Mouse (Mus musculus) ES-Bruce4 (cell line): ENCODE data around the gene Syt16. TPM values are rescaled to one million over a fixed set of nuclear protein-coding genes. Genes with fewer than 3 reads are reported as not detected.
A peak's percentile ranks its signal among the peaks of the same experiment; 100 is the strongest.

Experiments used
- H3K27ac ChIP-seq: 2 replicates; pipeline ENCODE4 v1.5.1; 2012; ENCODE audit warnings: low read length, inconsistent platforms; ENCODE audit not compliant: insufficient read depth
- H3K27me3 ChIP-seq: 2 replicates; pipeline ENCODE4 v1.6.1; 2012; ENCODE audit warnings: mild to moderate bottlenecking, low read length, inconsistent platforms; ENCODE audit not compliant: control insufficient read depth, poor library complexity, insufficient read depth, severe bottlenecking
- H3K36me3 ChIP-seq: 2 replicates; pipeline ENCODE4 v1.6.1; 2012; ENCODE audit warnings: inconsistent platforms, mild to moderate bottlenecking, low read length, moderate library complexity; ENCODE audit not compliant: control insufficient read depth, poor library complexity, insufficient read depth, severe bottlenecking
- H3K4me1 ChIP-seq: one replicate; pipeline ENCODE4 v1.8.1; 2011; ENCODE audit warnings: low read length; ENCODE audit not compliant: control insufficient read depth, insufficient read depth
- H3K4me3 ChIP-seq: 2 replicates; pipeline ENCODE4 v1.5.1; 2011; ENCODE audit warnings: low read depth, mild to moderate bottlenecking, low read length
- H3K9ac ChIP-seq: 2 replicates; pipeline ENCODE4 v1.6.1; 2012; ENCODE audit warnings: low read depth, mild to moderate bottlenecking, inconsistent platforms; ENCODE audit not compliant: poor library complexity, severe bottlenecking
- H3K9me3 ChIP-seq: replicated peaks from 2 replicates; pipeline ENCODE4 v1.6.1; 2012; ENCODE audit warnings: mild to moderate bottlenecking, low read length, inconsistent platforms; ENCODE audit not compliant: control insufficient read depth, poor library complexity, insufficient read depth, severe bottlenecking
- CTCF ChIP-seq: IDR thresholded peaks from one replicate; pipeline ENCODE4 v1.8.1; 2011; ENCODE audit warnings: low read depth, low read length
- EP300 ChIP-seq: IDR thresholded peaks from 2 replicates; pipeline ENCODE4 v1.6.1; 2011; ENCODE audit warnings: low read depth, low read length; ENCODE audit not compliant: insufficient read depth
- POLR2A ChIP-seq: IDR thresholded peaks from one replicate; pipeline ENCODE4 v1.8.1; 2011; ENCODE audit warnings: low read length; ENCODE audit not compliant: insufficient read depth
- polyA plus RNA-seq: library from polyadenylated mRNA; stranded (reverse); fragments of >200 nt; gene quantifications from 2 replicates; pipeline ENCODE4 v1.2.4, GENCODE M21; 2011; ENCODE audit warnings: low read depth; ENCODE audit not compliant: missing spikeins, insufficient read depth, insufficient read length

The Syt16 gene
- polyA plus RNA-seq, 1 experiment, result not detected

DNA sequence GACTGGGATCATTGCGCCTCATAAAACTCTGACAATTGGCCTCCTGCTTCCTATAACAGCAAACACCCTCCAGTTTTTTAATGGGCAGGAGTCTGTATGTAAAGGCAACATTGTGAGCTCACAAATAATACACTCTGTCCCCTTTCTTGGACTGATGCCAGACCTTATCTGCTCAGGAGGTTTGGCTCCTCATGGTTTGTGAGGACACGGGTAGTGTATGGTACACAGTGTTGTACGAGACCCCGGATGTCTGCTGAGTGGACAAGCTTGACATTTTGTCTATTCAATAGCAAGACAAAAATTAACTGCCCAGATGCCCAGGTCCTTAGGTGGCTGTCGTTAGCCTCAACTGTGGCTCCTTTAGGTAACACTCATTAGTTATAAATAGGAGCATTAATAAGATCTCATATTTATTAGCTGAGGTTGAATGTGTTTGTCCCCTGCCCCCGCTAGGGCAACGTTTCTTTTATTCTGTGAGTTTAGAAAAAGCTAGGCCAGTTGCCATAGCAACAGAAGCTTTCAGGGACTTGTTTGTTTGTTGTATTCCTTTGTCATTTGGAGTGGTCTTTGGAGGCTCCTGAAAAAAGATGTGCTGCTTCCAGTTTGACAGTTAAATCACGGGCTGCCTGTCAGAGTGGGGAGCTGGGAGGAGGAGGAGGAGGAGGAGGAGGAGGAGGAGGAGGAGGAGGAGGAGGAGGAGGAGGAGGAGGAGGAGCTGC lies 101.3 kb downstream of the Syt16 start:
- TF ChIP-seq EP300 (no peak), POLR2A (no peak), CTCF (no peak)
- no peaks in the 10 kb centered on the region for H3K4me1 ChIP-seq
- peaks cover 7% of the 10 kb centered on the region for H3K9me3 ChIP-seq
- no peak overlapping the region for H3K9ac ChIP-seq
- H3K27me3 ChIP-seq, result no peaks in the 10 kb centered on the region
- H3K36me3 ChIP-seq, result no peaks in the 10 kb centered on the region
- H3K27ac ChIP-seq, result no peak overlapping the region
- no peak overlapping the region for H3K4me3 ChIP-seq

DNA sequence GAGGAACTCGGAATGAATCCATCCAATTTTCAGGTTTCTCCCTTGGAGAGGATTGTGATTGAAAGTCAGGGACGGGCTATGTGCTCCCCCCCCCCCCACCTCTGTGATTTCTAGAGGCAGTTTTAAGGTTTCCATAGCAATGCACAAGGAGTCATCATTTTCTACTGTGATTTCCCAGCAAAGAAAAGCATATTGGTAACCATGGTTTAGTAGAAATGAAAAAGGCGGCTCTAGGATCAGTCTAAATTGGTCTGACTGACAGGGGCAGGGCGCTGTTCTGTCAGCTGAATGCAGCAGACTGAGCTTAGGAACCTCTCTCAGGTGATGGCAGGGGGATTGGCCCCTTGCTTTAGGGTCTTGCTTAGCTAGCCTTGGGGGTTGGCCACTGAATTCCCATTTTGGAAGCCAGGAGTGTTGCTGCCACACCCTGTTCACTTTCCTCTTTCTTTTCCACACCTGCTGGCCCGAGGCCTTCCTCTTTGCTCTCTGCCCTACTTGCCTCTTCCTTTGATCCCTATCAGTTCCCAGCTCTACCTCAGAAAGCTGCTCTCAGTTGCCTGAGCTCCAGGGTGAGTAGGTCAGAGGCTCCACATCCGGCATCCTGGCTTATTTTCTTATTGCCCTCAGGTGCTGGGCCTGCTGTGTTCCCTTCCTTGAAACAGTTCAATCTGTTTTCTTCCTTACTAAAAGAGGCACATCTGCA lies 108.5 kb downstream of the Syt16 start:
- H3K36me3 ChIP-seq, result no peaks in the 10 kb centered on the region
- no peaks in the 10 kb centered on the region for H3K4me1 ChIP-seq
- TF ChIP-seq POLR2A, result no peak
- 0 out of 2 replicates have a peak, but pooled peaks have one; percentile 50 for TF ChIP-seq EP300
- H3K27ac ChIP-seq, result no peak overlapping the region
- H3K9ac ChIP-seq, result no peak overlapping the region
- no peaks in the 10 kb centered on the region for H3K27me3 ChIP-seq
- H3K4me3 ChIP-seq, result no peak overlapping the region
- no peaks in the 10 kb centered on the region; the same call in 1 of the 2 replicates for H3K9me3 ChIP-seq

DNA sequence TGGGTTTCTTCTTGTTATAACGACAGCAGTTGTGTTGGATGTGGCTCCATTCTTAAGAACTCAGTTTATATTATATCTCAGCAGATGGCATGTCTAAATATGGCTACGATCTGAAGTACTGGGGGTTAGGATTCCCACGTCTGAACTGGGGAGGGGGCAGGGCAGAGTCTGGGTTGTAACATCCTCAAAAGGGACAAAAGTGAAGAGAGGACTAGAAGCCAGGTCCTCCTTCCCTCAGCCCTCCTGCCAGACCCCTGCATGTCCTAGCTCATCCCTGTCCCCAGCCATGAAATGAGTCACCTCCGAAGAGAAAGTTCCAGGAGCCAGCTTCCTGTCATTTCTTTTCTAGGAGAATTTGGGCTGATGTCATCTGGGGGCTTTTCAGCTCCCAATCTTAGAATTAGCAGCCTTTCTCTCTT lies 111.2 kb downstream of the Syt16 start:
- no peak for TF ChIP-seq EP300
- no peak for TF ChIP-seq POLR2A
- TF ChIP-seq CTCF, result no peak
- Histone ChIP-seq H3K27ac (no peak overlapping the region), H3K4me1 (no peaks in the 10 kb centered on the region), H3K36me3 (no peaks in the 10 kb centered on the region), H3K9me3 (no peaks in the 10 kb centered on the region), H3K4me3 (no peak overlapping the region), H3K9ac (no peak overlapping the region), H3K27me3 (no peaks in the 10 kb centered on the region)

DNA sequence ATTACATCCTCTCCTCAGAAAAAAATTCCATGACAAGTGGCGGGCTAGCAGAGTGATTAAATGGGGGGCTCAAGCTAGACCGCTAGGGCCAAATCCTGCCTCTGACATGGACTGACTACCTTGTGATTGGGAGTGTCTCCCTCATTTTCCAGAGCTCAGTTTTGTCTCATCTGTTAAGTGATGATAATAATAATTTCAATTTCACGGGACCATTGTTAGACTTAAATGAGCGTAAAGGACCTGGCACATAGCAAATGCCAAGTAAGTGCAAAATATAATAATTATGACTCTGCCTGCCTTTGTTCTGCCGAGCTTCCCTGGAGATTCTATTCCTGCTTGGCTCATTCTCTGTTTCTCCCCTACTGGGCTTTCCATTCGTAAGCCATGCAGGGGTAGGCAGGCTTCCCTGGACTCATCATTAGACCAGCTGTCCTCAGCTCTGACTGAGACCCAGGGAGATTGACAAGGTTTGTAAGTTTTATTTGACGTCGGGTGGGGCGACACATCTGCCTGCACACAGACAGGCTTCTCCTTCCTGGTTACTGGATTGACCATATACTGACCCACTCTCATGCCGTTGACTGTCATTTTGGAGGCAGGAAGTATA lies 112.1 kb downstream of the Syt16 start:
- Histone ChIP-seq H3K4me1 (no peaks in the 10 kb centered on the region), H3K9ac (no peak overlapping the region), H3K27me3 (no peaks in the 10 kb centered on the region), H3K9me3 (no peaks in the 10 kb centered on the region), H3K27ac (no peak overlapping the region), H3K36me3 (no peaks in the 10 kb centered on the region), H3K4me3 (no peak overlapping the region)
- no peak for TF ChIP-seq CTCF
- no peak for TF ChIP-seq POLR2A
- TF ChIP-seq EP300, result no peak

DNA sequence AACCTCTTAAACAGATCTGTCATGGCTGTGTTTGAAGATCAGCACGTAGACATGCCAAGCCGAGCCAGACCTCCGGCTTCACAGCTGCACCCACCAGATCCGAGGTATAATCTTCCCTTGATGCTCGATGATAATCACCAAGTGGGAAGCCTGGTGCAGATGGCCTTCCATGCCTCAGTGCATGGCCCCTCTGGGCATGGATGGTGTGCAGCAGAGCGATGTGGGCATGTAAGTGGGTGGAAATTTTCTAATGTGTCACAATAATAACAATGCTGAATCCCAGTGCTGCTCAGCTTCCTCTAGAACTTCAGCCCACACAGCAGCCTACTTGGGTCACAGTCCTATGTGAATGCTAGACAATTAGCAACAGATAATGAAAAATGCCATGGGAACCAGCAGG lies 119.4 kb downstream of the Syt16 start:
- Histone ChIP-seq H3K36me3 (no peaks in the 10 kb centered on the region), H3K9ac (no peak overlapping the region)
- TF ChIP-seq POLR2A (no peak), CTCF (no peak), EP300 (no peak)

DNA sequence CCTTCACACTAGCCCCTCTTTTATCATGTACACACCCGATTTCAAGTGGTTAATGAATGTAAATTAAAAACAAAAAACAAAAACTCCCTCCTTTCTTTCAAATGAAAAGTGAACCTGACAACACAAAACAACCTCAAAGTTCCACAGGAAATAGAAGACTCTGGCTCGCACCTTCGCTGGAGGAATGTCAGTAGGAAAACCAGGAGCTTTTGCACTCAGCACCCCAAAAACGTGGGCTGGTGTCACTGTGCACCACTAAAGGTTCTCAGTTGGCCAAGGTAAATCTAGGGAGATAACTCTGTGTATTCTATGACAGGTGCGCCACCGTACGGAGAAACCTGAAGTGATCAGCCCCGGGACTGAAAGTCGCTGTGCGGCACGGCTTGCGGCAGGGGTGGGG lies 128.3 kb downstream of the Syt16 start:
- Histone ChIP-seq H3K27ac (no peak overlapping the region), H3K4me1 (no peaks in the 10 kb centered on the region), H3K36me3 (no peaks in the 10 kb centered on the region), H3K27me3 (no peaks in the 10 kb centered on the region), H3K9me3 (peaks cover 10% of the 10 kb centered on the region; the same call in 1 of the 2 replicates), H3K9ac (no peak overlapping the region), H3K4me3 (no peak overlapping the region)
- no peak for TF ChIP-seq POLR2A
- TF ChIP-seq EP300, result no peak
- no peak for TF ChIP-seq CTCF

More for the DNA sequence above, 119.4 kb downstream of the Syt16 start:
- no peaks in the 10 kb centered on the region for H3K4me1 ChIP-seq
- H3K27ac ChIP-seq, result no peak overlapping the region
- H3K4me3 ChIP-seq, result no peak overlapping the region
- no peaks in the 10 kb centered on the region for H3K27me3 ChIP-seq
- no peaks in the 10 kb centered on the region for H3K9me3 ChIP-seq
